ENCODE assay signal across 8 mouse cellular contexts in the genomic region with DNA sequence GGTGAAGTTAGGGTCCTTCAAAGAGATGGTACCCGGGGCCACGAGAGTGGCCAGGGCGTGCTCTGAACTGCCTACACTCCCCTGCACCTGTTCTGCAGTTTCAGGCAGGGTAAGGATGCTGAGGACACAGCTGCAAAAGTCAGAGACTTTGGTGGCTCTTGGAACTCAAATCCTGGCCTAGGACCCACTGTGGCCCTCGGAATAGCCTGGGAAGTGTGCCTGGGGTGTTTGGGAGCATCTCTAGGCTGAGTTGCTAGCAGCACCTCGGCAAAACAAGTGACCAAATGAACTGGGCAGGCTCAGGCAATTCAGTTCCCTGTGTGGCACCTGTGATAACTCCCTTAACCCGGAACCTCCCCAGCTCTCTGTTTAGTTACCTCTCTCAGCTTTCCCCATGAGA. TPM values are rescaled to one million over a fixed set of nuclear protein-coding genes. Genes with fewer than 3 reads are reported as not detected.
DNase-seq lines count a peak whose midpoint lies in the region; ATAC-seq and TF ChIP-seq lines count a peak whose summit lies in the region.

No protein-coding gene starts in this region.

- TF ChIP-seq CTCF in left cerebral cortex, adult 2 months (IDR thresholded peaks at IDR 0.05) = no peak

- H3K4me2 ChIP-seq in limb, embryonic 12.5 days = peak overlapping the region; percentile 98

- H3K9me3 ChIP-seq in erythroblast, embryonic 14.5 days (ENCODE audit: control insufficient read depth, low read length) = no peaks in the 10 kb centered on the region
- H3K9me3 ChIP-seq in limb, embryonic 12.5 days = no peaks in the 10 kb centered on the region

- H3K27ac ChIP-seq in left cerebral cortex, adult 2 months = peak overlapping the region; percentile 95
- H3K27ac ChIP-seq in limb, embryonic 12.5 days = 0 out of 2 replicates have a peak overlapping the region, but pooled peaks have one; percentile 7

- ATAC-seq in limb, embryonic 12.5 days (ENCODE audit: insufficient number of reproducible peaks, insufficient read depth, low FRiP score, low TSS enrichment, low read depth) = no peak

- 14% methylated on average over 6 of the region's 6 CpGs for WGBS in limb, embryonic 12.5 days

- intact Hi-C loops in left cerebral cortex, adult 2 months (cut with DNase I) = loop anchor here (2.0 to 5.0 kb wide), 2 partner anchors 53 to 87 kb away; no protein-coding TSS in a partner anchor
- intact Hi-C loops in gastrocnemius, postnatal 14 days (cut with DNase I; ENCODE audit: low total_unique reads) = loop anchor here (10.0 kb wide), 1 partner anchor 85 kb away; no protein-coding TSS in a partner anchor

- peak overlapping the region; percentile 74 for H3K4me3 ChIP-seq in left cerebral cortex, adult 2 months
- peak overlapping the region; percentile 90 for H3K4me3 ChIP-seq in erythroblast, embryonic 14.5 days (replicated peaks)
- peak overlapping the region; percentile 61 for H3K4me3 ChIP-seq in limb, embryonic 12.5 days (replicated peaks)

- peaks cover 52% of the 10 kb centered on the region for H3K36me3 ChIP-seq in erythroblast, embryonic 14.5 days (ENCODE audit: control insufficient read depth)
- no peaks in the 10 kb centered on the region for H3K36me3 ChIP-seq in limb, embryonic 12.5 days

- H3K4me1 ChIP-seq in erythroblast, embryonic 14.5 days (ENCODE audit: control insufficient read depth) = peaks cover 72% of the 10 kb centered on the region
- peaks cover 36% of the 10 kb centered on the region for H3K4me1 ChIP-seq in limb, embryonic 12.5 days (replicated peaks)

- H3K9ac ChIP-seq in limb, embryonic 12.5 days (replicated peaks) = 0 out of 2 replicates have a peak overlapping the region, but pooled peaks have one; percentile 60

- peaks cover 38% of the 10 kb centered on the region for H3K27me3 ChIP-seq in erythroblast, embryonic 14.5 days (ENCODE audit: control insufficient read depth)
- peaks cover 77% of the 10 kb centered on the region for H3K27me3 ChIP-seq in limb, embryonic 12.5 days

- DNase-seq in left cerebral cortex, adult 2 months (ENCODE audit: extremely low spot score in 1 of 2, low spot score in 2 of 2) = no peak
- DNase-seq in left cerebral cortex, adult 8-10 months (ENCODE audit: low spot score in 2 of 2) = no peak
- DNase-seq in skeletal muscle tissue, adult 2 months (ENCODE audit: low read depth, low spot score) = peak; percentile 68
- DNase-seq in frontal cortex, postnatal 10 days (ENCODE audit: low spot score in 2 of 2) = no peak
- no peak for DNase-seq in embryo, embryonic 11 days
- no peak for DNase-seq in gastrocnemius, postnatal 14 days

RNA-seq across cellular contexts. Expression of a gene that starts 1.2 kb away (rescaled TPM):
- 10 to 100 TPM; 45.5 to 49.1 TPM for total RNA-seq in left cerebral cortex, adult 2 months (2021)
- total RNA-seq in left cerebral cortex, adult 8-10 months (2022) = 10 to 100 TPM; 51.9 to 57.0 (median 53.7) TPM
- polyA plus RNA-seq in erythroblast, embryonic 14.5 days (2012) = 22.7 and 25.0 TPM in 2 replicates
- polyA plus RNA-seq in limb, embryonic 12.5 days (2016; fragmentation: Nextera tagmentation; extraction: Ambion mirVana) = 4.8 and 5.1 TPM in 2 replicates
- total RNA-seq in gastrocnemius, postnatal 14 days (2021) = 100 to 1,000 TPM; 228 TPM
